Mouse (Mus musculus) heart, adult 2 months (tissue): ENCODE data around the gene Cacna1b.

ENCODE experiments used
- CTCF ChIP-seq: fragments of 200-600 bp; IDR thresholded peaks from 2 replicates; pipeline ENCODE4 v1.8.1; 2022; ENCODE audit warnings: antibody characterized with exemption, mild to moderate bottlenecking, moderate library complexity
- POLR2A ChIP-seq: fragments of 200-500 bp; IDR thresholded peaks from 2 replicates; pipeline ENCODE4 v1.6.1; 2011; ENCODE audit warnings: mild to moderate bottlenecking, low read depth, low read length, control low read depth; ENCODE audit not compliant: insufficient read depth

GRCm38 (mm10) chr2:24807691-24808090 is 44.7 kb upstream of the Cacna1b start:
- TF ChIP-seq CTCF = no peak
- no peak for TF ChIP-seq POLR2A
